Mouse (Mus musculus): ENCODE measurements around the gene Dnajc16.

The Dnajc16 gene

GRCm38 (mm10) chr4:141722731-141723672 lies 67.7 kb downstream of the Dnajc16 start, which contains the start of gene Ddi2:
Gene Ddi2, minus strand, starts transcription at chr4:141723419.
- peak; percentile 93 for DNase-seq

GRCm38 (mm10) chr4:141721961-141722360 lies 68.8 kb downstream of the Dnajc16 start:
- DNase-seq, result no peak

- DNase-seq, result no peak
These were observed 69.8 kb downstream of the Dnajc16 start for GRCm38 (mm10) chr4:141720761-141721523.

- DNase-seq, result no peak
These were observed 71.4 kb downstream of the Dnajc16 start for GRCm38 (mm10) chr4:141719304-141719703.

- DNase-seq, result no peak
These were observed 73.1 kb downstream of the Dnajc16 start for GRCm38 (mm10) chr4:141717633-141718032.

GRCm38 (mm10) chr4:141715027-141715426 lies 75.7 kb downstream of the Dnajc16 start:
- no peak for DNase-seq

- no peak for DNase-seq
These were observed 77.1 kb downstream of the Dnajc16 start for GRCm38 (mm10) chr4:141713598-141714142.

GRCm38 (mm10) chr4:141711250-141711649 lies 79.5 kb downstream of the Dnajc16 start:
- no peak for DNase-seq
